Mouse (Mus musculus) limb, embryonic 15.5 days (tissue): ENCODE measurements around the gene Mtm1. TPM values are rescaled to one million over a fixed set of nuclear protein-coding genes. Genes with fewer than 3 reads are reported as not detected.
A peak's percentile ranks its signal among the peaks of the same experiment; 100 is the strongest.
"Not testable (repeated sequence)": the region's sequence is repeated elsewhere in the genome, so short reads cannot be mapped to it uniquely, and the experiment has no call there.

Source experiments
- ATAC-seq: fragments of 200-750 bp; cut with Nextera tagmentation; 2 replicates; pipeline ENCODE4 v1.8.0; 2017; ENCODE audit warnings: low read depth, moderate TSS enrichment; ENCODE audit not compliant: insufficient number of reproducible peaks, low FRiP score, low TSS enrichment
- H3K27ac ChIP-seq: fragments of 300-500 bp; sonication (generic); 2 replicates; pipeline ENCODE4 v1.5.1; 2015; ENCODE audit warnings: moderate library complexity, mild to moderate bottlenecking, inconsistent platforms
- H3K27me3 ChIP-seq: fragments of 300-500 bp; sonication (generic); 2 replicates; pipeline ENCODE4 v1.6.1; 2015; ENCODE audit warnings: inconsistent platforms
- H3K36me3 ChIP-seq: fragments of 300-500 bp; sonication (generic); 2 replicates; pipeline ENCODE4 v1.6.1; 2015; ENCODE audit warnings: inconsistent platforms
- H3K4me1 ChIP-seq: fragments of 300-500 bp; sonication (generic); 2 replicates; pipeline ENCODE4 v1.6.1; 2015; ENCODE audit warnings: inconsistent platforms
- H3K4me2 ChIP-seq: fragments of 300-500 bp; sonication (generic); 2 replicates; pipeline ENCODE4 v1.6.1; 2015; ENCODE audit warnings: mild to moderate bottlenecking, inconsistent platforms
- H3K4me3 ChIP-seq: fragments of 300-500 bp; sonication (generic); 2 replicates; pipeline ENCODE4 v1.5.1; 2015; ENCODE audit warnings: mild to moderate bottlenecking, inconsistent platforms
- H3K9ac ChIP-seq: fragments of 300-500 bp; sonication (generic); 2 replicates; pipeline ENCODE4 v1.6.1; 2015; ENCODE audit warnings: inconsistent platforms
- H3K9me3 ChIP-seq: fragments of 300-500 bp; sonication (generic); 2 replicates; pipeline ENCODE4 v1.6.1; 2016; ENCODE audit warnings: inconsistent platforms
- WGBS: fragments of 180-500 bp; shearing (Covaris S2); methylation state at CpG from one replicate; pipeline ENCODE4 v1.1.7; 2015; 5-methylcytosine and 5-hydroxymethylcytosine counted together
- polyA plus RNA-seq: library from polyadenylated mRNA; unstranded; fragments of >200 nt; fragmentation: Nextera tagmentation; extraction: Ambion mirVana; gene quantifications from 2 replicates; pipeline ENCODE4 v1.2.1, GENCODE M21; 2015

The Mtm1 gene
- polyA plus RNA-seq, 1 experiment from 2014 or later = 5.2 TPM

GRCm38 (mm10) chrX:71296005-71296404, 85.4 kb downstream of the Mtm1 start:
- no peak for ATAC-seq
- no peak overlapping the region for H3K27ac ChIP-seq
- no peaks in the 10 kb centered on the region for H3K36me3 ChIP-seq
- H3K4me2 ChIP-seq = no peak overlapping the region
- H3K4me3 ChIP-seq = no peak overlapping the region
- H3K9me3 ChIP-seq = no peaks in the 10 kb centered on the region
- WGBS = 80% methylated on average over 2 of the region's 2 CpGs
- no peak overlapping the region for H3K9ac ChIP-seq
- no peaks in the 10 kb centered on the region for H3K4me1 ChIP-seq
- H3K27me3 ChIP-seq = no peaks in the 10 kb centered on the region

- 86% methylated on average over 5 of the region's 5 CpGs for WGBS
- no peaks in the 10 kb centered on the region for H3K9me3 ChIP-seq
- no peak overlapping the region for H3K4me3 ChIP-seq
- H3K9ac ChIP-seq = no peak overlapping the region
- H3K27me3 ChIP-seq = no peaks in the 10 kb centered on the region
- H3K4me2 ChIP-seq = no peak overlapping the region
- no peaks in the 10 kb centered on the region for H3K4me1 ChIP-seq
- no peaks in the 10 kb centered on the region for H3K36me3 ChIP-seq
- no peak overlapping the region for H3K27ac ChIP-seq
- no peak for ATAC-seq
Observed at GRCm38 (mm10) chrX:71302148-71302547, 91.6 kb downstream of the Mtm1 start.

- WGBS = 37% methylated on average over 8 of the region's 8 CpGs
- no peaks in the 10 kb centered on the region; the same call in 1 of the 2 replicates for H3K27me3 ChIP-seq
- no peak overlapping the region for H3K4me3 ChIP-seq
- H3K4me2 ChIP-seq = no peak overlapping the region
- ATAC-seq = no peak
- no peaks in the 10 kb centered on the region for H3K36me3 ChIP-seq
- no peaks in the 10 kb centered on the region for H3K9me3 ChIP-seq
- no peak overlapping the region for H3K9ac ChIP-seq
- H3K27ac ChIP-seq = no peak overlapping the region
- H3K4me1 ChIP-seq = no peaks in the 10 kb centered on the region
Observed at GRCm38 (mm10) chrX:71311229-71311628, 100.7 kb downstream of the Mtm1 start.

GRCm38 (mm10) chrX:71314380-71314779, 103.8 kb downstream of the Mtm1 start:
- WGBS = 81% methylated on average over 5 of the region's 5 CpGs
- ATAC-seq = no peak

GRCm38 (mm10) chrX:71352033-71352432, 141.5 kb downstream of the Mtm1 start:
- WGBS = 82% methylated on average over 1 of the region's 1 CpGs
- no peak overlapping the region for H3K4me2 ChIP-seq
- no peaks in the 10 kb centered on the region for H3K36me3 ChIP-seq
- H3K27me3 ChIP-seq = no peaks in the 10 kb centered on the region
- no peak for ATAC-seq
- H3K4me3 ChIP-seq = no peak overlapping the region
- no peak overlapping the region for H3K27ac ChIP-seq
- no peaks in the 10 kb centered on the region for H3K4me1 ChIP-seq
- no peak overlapping the region for H3K9ac ChIP-seq
- no peaks in the 10 kb centered on the region for H3K9me3 ChIP-seq

More at GRCm38 (mm10) chrX:71314380-71314779, 103.8 kb downstream of the Mtm1 start:
- Histone ChIP-seq H3K4me1 (no peaks in the 10 kb centered on the region), H3K4me2 (no peak overlapping the region), H3K4me3 (no peak overlapping the region), H3K36me3 (no peaks in the 10 kb centered on the region), H3K27me3 (no peaks in the 10 kb centered on the region; the same call in 1 of the 2 replicates), H3K9me3 (no peaks in the 10 kb centered on the region), H3K27ac (no peak overlapping the region), H3K9ac (no peak overlapping the region)

- no peaks in the 10 kb centered on the region for H3K36me3 ChIP-seq
- no peaks in the 10 kb centered on the region for H3K9me3 ChIP-seq
- no peak overlapping the region for H3K27ac ChIP-seq
- no peak for ATAC-seq
- WGBS = 76% methylated on average over 1 of the region's 1 CpGs
- H3K4me2 ChIP-seq = no peak overlapping the region
- H3K4me1 ChIP-seq = no peaks in the 10 kb centered on the region
- H3K9ac ChIP-seq = no peak overlapping the region
- no peaks in the 10 kb centered on the region for H3K27me3 ChIP-seq
- H3K4me3 ChIP-seq = no peak overlapping the region
Observed at GRCm38 (mm10) chrX:71355331-71355730, 144.8 kb downstream of the Mtm1 start.

GRCm38 (mm10) chrX:71361793-71362192, 151.2 kb downstream of the Mtm1 start:
- H3K9ac ChIP-seq, H3K4me3 ChIP-seq, H3K27me3 ChIP-seq, H3K9me3 ChIP-seq, ATAC-seq, H3K36me3 ChIP-seq, H3K27ac ChIP-seq, H3K4me1 ChIP-seq, H3K4me2 ChIP-seq: not testable (repeated sequence)
- WGBS = 89% methylated on average over 10 of the region's 10 CpGs

- no peaks in the 10 kb centered on the region for H3K4me1 ChIP-seq
- peak overlapping the region; percentile 63 for H3K4me3 ChIP-seq
- no peaks in the 10 kb centered on the region for H3K27me3 ChIP-seq
- H3K36me3 ChIP-seq = no peaks in the 10 kb centered on the region
- H3K27ac ChIP-seq = no peak overlapping the region
- no peak for ATAC-seq
- H3K9me3 ChIP-seq = no peaks in the 10 kb centered on the region
- peak overlapping the region; percentile 58 for H3K4me2 ChIP-seq
- 62% methylated on average over 5 of the region's 5 CpGs for WGBS
- no peak overlapping the region for H3K9ac ChIP-seq
Observed at GRCm38 (mm10) chrX:71364062-71364461, 153.5 kb downstream of the Mtm1 start.

GRCm38 (mm10) chrX:71364554-71364991, 154.0 kb downstream of the Mtm1 start, which contains the start of gene Mtmr1:
TSS of gene Mtmr1 (plus strand) at chrX:71364760.
- Histone ChIP-seq H3K9ac (peak within 1 kb of the TSS; percentile 40), H3K27me3 (no peaks in the 10 kb centered on the region), H3K36me3 (no peaks in the 10 kb centered on the region), H3K9me3 (no peaks in the 10 kb centered on the region), H3K4me1 (no peaks in the 10 kb centered on the region), H3K4me2 (peak within 1 kb of the TSS; percentile 58), H3K27ac (peak within 1 kb of the TSS; percentile 50), H3K4me3 (peak within 1 kb of the TSS; percentile 63)
- peak; percentile 82 for ATAC-seq
- 13% methylated on average over 34 of the region's 47 CpGs for WGBS

GRCm38 (mm10) chrX:71365011-71365410, 154.4 kb downstream of the Mtm1 start:
- peak; percentile 55; the same call in 1 of the 2 replicates for ATAC-seq
- Histone ChIP-seq H3K4me1 (no peaks in the 10 kb centered on the region), H3K4me2 (peak overlapping the region; percentile 58), H3K36me3 (no peaks in the 10 kb centered on the region), H3K27ac (peak overlapping the region; percentile 50), H3K27me3 (no peaks in the 10 kb centered on the region), H3K4me3 (peak overlapping the region; percentile 63), H3K9ac (peak overlapping the region; percentile 40), H3K9me3 (no peaks in the 10 kb centered on the region)
- 16% methylated on average over 19 of the region's 20 CpGs for WGBS

Other genes starting within 250 kb of the Mtm1 start
- 1.4 and 1.8 TPM in 2 replicates for gene Mamld1, start 160.5 kb upstream of the Mtm1 start, polyA plus RNA-seq
- gene Mtmr1, start 154.0 kb downstream of the Mtm1 start, polyA plus RNA-seq = 12.0 and 14.8 TPM in 2 replicates